Mouse (Mus musculus): ENCODE results near the gene Tspan4. TPM values are rescaled to one million over a fixed set of nuclear protein-coding genes. Genes with fewer than 3 reads are reported as not detected.

Gene Tspan4
- polyA plus RNA-seq (2014; fragmentation: Nextera tagmentation; extraction: Ambion mirVana) = 75.1 and 83.9 TPM in 2 replicates

DNA sequence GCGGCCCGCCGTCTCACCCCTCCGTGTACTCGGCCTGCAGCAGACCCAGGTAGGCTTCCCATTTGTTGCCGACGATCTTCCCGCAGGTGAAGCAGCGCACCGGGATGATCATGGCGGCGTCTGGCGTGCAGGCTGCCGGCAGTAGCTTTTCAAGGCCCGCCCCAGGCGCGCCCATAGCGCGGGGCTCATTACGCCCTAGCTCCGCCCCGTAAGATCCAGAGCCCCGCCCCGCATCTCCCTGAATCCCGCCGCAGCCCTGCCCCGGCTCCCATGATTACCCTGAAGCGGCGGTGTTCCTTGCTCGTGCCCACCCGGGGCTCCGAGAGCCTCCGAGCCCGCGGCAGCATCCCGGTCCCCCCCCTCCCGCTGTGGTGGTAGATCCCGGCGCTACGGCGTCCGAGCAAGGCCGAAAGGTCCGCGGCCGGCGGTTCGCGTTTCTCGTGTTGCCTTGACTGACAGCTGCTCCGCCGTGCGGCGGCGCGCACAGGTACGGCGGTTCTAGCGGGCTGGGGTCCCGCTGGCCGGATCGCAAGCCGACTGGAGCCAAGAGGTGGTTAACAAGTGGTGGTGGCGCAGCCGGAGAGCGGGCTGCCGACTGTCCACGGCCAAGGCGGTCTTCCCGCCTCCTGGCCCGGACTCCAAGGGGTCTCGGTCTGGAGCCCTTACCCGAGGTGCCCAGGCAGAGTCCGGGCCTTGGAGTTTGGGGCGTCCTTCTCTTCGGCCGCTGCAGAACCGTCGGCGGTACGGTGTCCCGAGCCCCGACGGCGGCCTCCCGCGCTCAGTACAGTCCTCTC, at the start of gene Tspan4, which contains the start of gene Polr2l:
Tspan4 (plus strand) TSS at position 230 of the 794 bp plus-strand sequence.
Polr2l (minus strand) TSS at position 122 of the 794 bp plus-strand sequence.
- Histone ChIP-seq H3K9me3 (ENCODE audit: control insufficient read depth, low read length) (no peaks in the 10 kb centered on the region), H3K9ac (ENCODE audit: low read length) (peak within 1 kb of the TSS; percentile 86), H3K27me3 (replicated peaks; ENCODE audit: control insufficient read depth, insufficient read depth, low read length) (no peaks in the 10 kb centered on the region), H3K4me1 (replicated peaks; ENCODE audit: control insufficient read depth, insufficient read depth, low read length) (peaks cover 31% of the 10 kb centered on the region), H3K36me3 (ENCODE audit: control insufficient read depth, insufficient read depth, low read length) (peaks cover 25% of the 10 kb centered on the region), H3K4me3 (ENCODE audit: low read depth, low read length) (peak within 1 kb of the TSS; percentile 88), H3K4me2 (ENCODE audit: low read length) (peak within 1 kb of the TSS; percentile 97), H3K27ac (ENCODE audit: low read depth) (peak within 1 kb of the TSS; percentile 95)
- ATAC-seq (replicated peaks; ENCODE audit: low FRiP score, low TSS enrichment, low read depth) = peak; percentile 63
- peak; percentile 96 for DNase-seq (ENCODE audit: low spot score)
- under 1% methylated on average over 84 of the region's 87 CpGs for WGBS

GRCm38 (mm10) chr7:141426948-141427730, 47.9 kb upstream of the Tspan4 start:
- no peak overlapping the region for H3K9ac ChIP-seq (ENCODE audit: low read length)
- H3K4me3 ChIP-seq (ENCODE audit: low read depth, low read length) = no peak overlapping the region
- no peak overlapping the region for H3K27ac ChIP-seq (ENCODE audit: low read depth)
- H3K27me3 ChIP-seq (replicated peaks; ENCODE audit: control insufficient read depth, insufficient read depth, low read length) = no peaks in the 10 kb centered on the region
- H3K9me3 ChIP-seq (ENCODE audit: control insufficient read depth, low read length) = no peaks in the 10 kb centered on the region
- peaks cover 19% of the 10 kb centered on the region for H3K36me3 ChIP-seq (ENCODE audit: control insufficient read depth, insufficient read depth, low read length)
- DNase-seq (ENCODE audit: low spot score) = no peak
- ATAC-seq (replicated peaks; ENCODE audit: low FRiP score, low TSS enrichment, low read depth) = no peak
- WGBS = 79% methylated on average over 12 of the region's 12 CpGs
- no peak overlapping the region for H3K4me2 ChIP-seq (ENCODE audit: low read length)
- H3K4me1 ChIP-seq (replicated peaks; ENCODE audit: control insufficient read depth, insufficient read depth, low read length) = peaks cover 3% of the 10 kb centered on the region; the same call in 1 of the 2 replicates

DNA sequence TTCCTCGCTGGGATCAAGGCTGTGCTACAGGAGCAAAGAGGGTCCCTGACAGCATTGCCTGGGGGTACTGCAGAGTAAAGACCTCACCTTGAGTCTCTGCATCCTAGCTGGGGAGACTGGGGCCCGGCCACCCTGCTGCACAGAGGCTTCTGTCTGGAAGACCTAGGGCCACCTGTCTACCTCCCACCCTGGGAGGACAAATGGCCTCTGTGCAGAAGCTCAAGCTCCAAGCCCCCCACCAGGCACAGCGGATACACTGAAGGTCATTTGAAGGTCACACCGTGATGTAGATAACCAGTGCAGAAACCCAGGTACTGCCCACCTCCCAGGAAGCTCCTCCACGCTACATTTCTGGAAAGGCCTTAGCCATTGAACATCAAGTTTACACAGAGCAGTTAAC, 46.3 kb upstream of the Tspan4 start:
- peaks cover 3% of the 10 kb centered on the region; the same call in 1 of the 2 replicates for H3K4me1 ChIP-seq (replicated peaks; ENCODE audit: control insufficient read depth, insufficient read depth, low read length)
- no peaks in the 10 kb centered on the region for H3K27me3 ChIP-seq (replicated peaks; ENCODE audit: control insufficient read depth, insufficient read depth, low read length)
- ATAC-seq (replicated peaks; ENCODE audit: low FRiP score, low TSS enrichment, low read depth) (no peak), DNase-seq (ENCODE audit: low spot score) (no peak)
- no peak overlapping the region for H3K9ac ChIP-seq (ENCODE audit: low read length)
- no peak overlapping the region for H3K4me3 ChIP-seq (ENCODE audit: low read depth, low read length)
- no peaks in the 10 kb centered on the region for H3K9me3 ChIP-seq (ENCODE audit: control insufficient read depth, low read length)
- H3K36me3 ChIP-seq (ENCODE audit: control insufficient read depth, insufficient read depth, low read length) = peaks cover 34% of the 10 kb centered on the region
- H3K4me2 ChIP-seq (ENCODE audit: low read length) = peak overlapping the region; percentile 29
- WGBS = 50% methylated on average over 5 of the region's 5 CpGs
- no peak overlapping the region for H3K27ac ChIP-seq (ENCODE audit: low read depth)

DNA sequence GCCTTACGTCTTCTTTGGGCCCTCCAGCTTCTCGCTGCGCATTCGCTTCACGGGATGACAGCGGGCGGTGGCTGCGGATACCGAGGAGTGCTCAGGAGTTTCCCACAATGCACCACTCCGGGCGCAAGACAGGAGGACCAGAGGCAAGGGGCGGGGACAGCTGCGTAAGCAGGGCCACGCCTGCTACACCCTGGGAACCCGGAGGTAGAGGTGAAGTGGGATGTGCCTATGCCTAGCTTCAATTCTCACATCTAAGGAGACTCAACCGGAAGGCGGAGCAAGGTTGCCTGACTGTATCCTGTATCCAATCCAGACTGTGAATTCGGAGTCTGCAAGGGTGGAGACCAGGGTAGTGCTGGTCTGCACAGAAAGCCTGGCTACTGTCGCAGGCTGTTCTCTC, 45.7 kb upstream of the Tspan4 start, which contains the start of gene Cend1:
Cend1 (minus strand) TSS at position 182 of the 400 bp plus-strand sequence.
- H3K4me3 ChIP-seq (ENCODE audit: low read depth, low read length) = 0 out of 2 replicates have a peak within 1 kb of the TSS, but pooled peaks have one; percentile 4
- H3K9ac ChIP-seq (ENCODE audit: low read length) = no peak within 1 kb of the TSS
- 5% methylated on average over 19 of the region's 19 CpGs for WGBS
- DNase-seq (ENCODE audit: low spot score) (peak; percentile 63), ATAC-seq (replicated peaks; ENCODE audit: low FRiP score, low TSS enrichment, low read depth) (peak; percentile 56; the same call in 1 of the 2 replicates)
- peaks cover 7% of the 10 kb centered on the region for H3K4me1 ChIP-seq (replicated peaks; ENCODE audit: control insufficient read depth, insufficient read depth, low read length)
- no peak within 1 kb of the TSS for H3K27ac ChIP-seq (ENCODE audit: low read depth)
- peaks cover 37% of the 10 kb centered on the region for H3K36me3 ChIP-seq (ENCODE audit: control insufficient read depth, insufficient read depth, low read length)
- peak within 1 kb of the TSS; percentile 29 for H3K4me2 ChIP-seq (ENCODE audit: low read length)
- H3K9me3 ChIP-seq (ENCODE audit: control insufficient read depth, low read length) = no peaks in the 10 kb centered on the region
- no peaks in the 10 kb centered on the region for H3K27me3 ChIP-seq (replicated peaks; ENCODE audit: control insufficient read depth, insufficient read depth, low read length)

GRCm38 (mm10) chr7:141429840-141430584, 45.0 kb upstream of the Tspan4 start:
- Histone ChIP-seq H3K9ac (ENCODE audit: low read length) (no peak overlapping the region), H3K27me3 (replicated peaks; ENCODE audit: control insufficient read depth, insufficient read depth, low read length) (no peaks in the 10 kb centered on the region), H3K4me2 (ENCODE audit: low read length) (peak overlapping the region; percentile 29), H3K27ac (ENCODE audit: low read depth) (no peak overlapping the region), H3K4me3 (ENCODE audit: low read depth, low read length) (no peak overlapping the region), H3K36me3 (ENCODE audit: control insufficient read depth, insufficient read depth, low read length) (peaks cover 37% of the 10 kb centered on the region), H3K9me3 (ENCODE audit: control insufficient read depth, low read length) (no peaks in the 10 kb centered on the region), H3K4me1 (replicated peaks; ENCODE audit: control insufficient read depth, insufficient read depth, low read length) (peaks cover 14% of the 10 kb centered on the region)
- WGBS = 61% methylated on average over 9 of the region's 9 CpGs
- DNase-seq (ENCODE audit: low spot score) (no peak), ATAC-seq (replicated peaks; ENCODE audit: low FRiP score, low TSS enrichment, low read depth) (no peak)

GRCm38 (mm10) chr7:141430585-141431240, 44.3 kb upstream of the Tspan4 start:
- Histone ChIP-seq H3K4me1 (replicated peaks; ENCODE audit: control insufficient read depth, insufficient read depth, low read length) (peaks cover 18% of the 10 kb centered on the region), H3K4me3 (ENCODE audit: low read depth, low read length) (no peak overlapping the region), H3K9me3 (ENCODE audit: control insufficient read depth, low read length) (no peaks in the 10 kb centered on the region), H3K9ac (ENCODE audit: low read length) (no peak overlapping the region), H3K27me3 (replicated peaks; ENCODE audit: control insufficient read depth, insufficient read depth, low read length) (no peaks in the 10 kb centered on the region), H3K4me2 (ENCODE audit: low read length) (no peak overlapping the region), H3K27ac (ENCODE audit: low read depth) (no peak overlapping the region), H3K36me3 (ENCODE audit: control insufficient read depth, insufficient read depth, low read length) (peaks cover 37% of the 10 kb centered on the region)
- no peak for ATAC-seq (replicated peaks; ENCODE audit: low FRiP score, low TSS enrichment, low read depth)
- 96% methylated on average over 9 of the region's 9 CpGs for WGBS
- DNase-seq (ENCODE audit: low spot score) = no peak

DNA sequence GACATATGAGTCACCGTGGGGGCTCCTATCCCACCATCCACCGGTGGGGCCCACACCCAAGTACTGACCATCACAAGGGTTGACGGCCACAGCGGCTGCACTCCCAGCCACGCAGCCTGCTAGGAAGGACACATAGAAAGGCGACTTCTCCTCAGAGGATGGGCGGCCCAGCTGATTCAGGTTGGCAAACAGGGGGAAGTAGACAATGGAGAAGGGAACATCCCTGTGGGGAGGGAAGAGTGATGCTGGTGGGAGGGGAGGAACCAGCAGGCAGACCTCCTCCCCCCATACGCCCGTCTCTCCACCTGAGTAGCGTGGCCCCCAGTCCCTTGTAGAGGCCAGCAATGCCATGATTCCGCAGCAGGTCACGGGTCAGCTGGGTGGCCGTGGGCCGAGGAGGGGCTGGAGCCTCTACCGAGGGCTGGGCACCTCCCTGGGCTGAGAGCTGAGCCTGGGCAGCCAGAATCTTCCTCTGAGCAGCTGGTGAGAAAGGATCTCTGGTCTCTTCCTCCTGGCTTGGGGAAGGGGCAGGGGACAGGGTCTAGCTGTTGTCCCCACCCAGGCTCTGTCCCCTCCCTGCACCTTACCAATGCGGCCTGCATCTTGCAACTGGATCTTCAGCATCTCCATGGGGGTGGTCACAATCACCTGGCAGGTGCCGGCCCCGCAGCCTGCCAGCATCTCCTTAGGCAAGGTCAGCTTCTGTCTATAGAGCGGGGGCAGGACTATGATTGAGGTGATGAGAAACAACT, 43.4 kb upstream of the Tspan4 start:
- WGBS = 93% methylated on average over 17 of the region's 19 CpGs
- Histone ChIP-seq H3K4me2 (ENCODE audit: low read length) (no peak overlapping the region), H3K27me3 (replicated peaks; ENCODE audit: control insufficient read depth, insufficient read depth, low read length) (no peaks in the 10 kb centered on the region), H3K9ac (ENCODE audit: low read length) (no peak overlapping the region), H3K36me3 (ENCODE audit: control insufficient read depth, insufficient read depth, low read length) (peaks cover 37% of the 10 kb centered on the region), H3K9me3 (ENCODE audit: control insufficient read depth, low read length) (no peaks in the 10 kb centered on the region), H3K4me3 (ENCODE audit: low read depth, low read length) (no peak overlapping the region), H3K4me1 (replicated peaks; ENCODE audit: control insufficient read depth, insufficient read depth, low read length) (peaks cover 25% of the 10 kb centered on the region), H3K27ac (ENCODE audit: low read depth) (no peak overlapping the region)
- no peak for DNase-seq (ENCODE audit: low spot score)
- no peak for ATAC-seq (replicated peaks; ENCODE audit: low FRiP score, low TSS enrichment, low read depth)

Data from intestine, embryonic 14.5 days (tissue).